Mouse (Mus musculus) layer of hippocampus, adult 8-10 months (tissue): ENCODE data around the gene Eef2k. TPM values are rescaled to one million over a fixed set of nuclear protein-coding genes. Genes with fewer than 3 reads are reported as not detected.
A peak's percentile ranks its signal among the peaks of the same experiment; 100 is the strongest.
"Not testable (repeated sequence)": the region's sequence is repeated elsewhere in the genome, so short reads cannot be mapped to it uniquely, and the experiment has no call there.

Source experiments
- DNase-seq, 2 experiments: peaks; one replicate each; pipeline ENCODE4 v3.0.0; 2022; ENCODE audit warnings: low spot score in 2 of 2
- total RNA-seq, 4 experiments: library from RNA; stranded (reverse); gene quantifications; 2 replicates each; pipeline ENCODE4 v1.2.4; 2022

Eef2k gene
- total RNA-seq, 4 experiments from 2014 or later: 28.4 to 35.9 (median 32.0) TPM

- DNase-seq: no peak
These were observed 91.1 kb downstream of the Eef2k start for GRCm38 (mm10) chr7:120933680-120934195.

- DNase-seq: peak in 1 of 2 experiments; percentile 34
These were observed 92.1 kb downstream of the Eef2k start for GRCm38 (mm10) chr7:120934716-120935115.

- DNase-seq: no peak
These were observed 93.9 kb downstream of the Eef2k start for GRCm38 (mm10) chr7:120936522-120936921.

- no peak for DNase-seq
These were observed 95.6 kb downstream of the Eef2k start for GRCm38 (mm10) chr7:120938206-120938605.

- DNase-seq: peak in 1 of 2 experiments; percentile 51
These were observed 97.7 kb downstream of the Eef2k start for GRCm38 (mm10) chr7:120940343-120940742.

- no peak for DNase-seq
These were observed 98.6 kb downstream of the Eef2k start for GRCm38 (mm10) chr7:120941214-120941613.

GRCm38 (mm10) chr7:120942506-120942905, 99.9 kb downstream of the Eef2k start:
- no peak for DNase-seq

GRCm38 (mm10) chr7:120943936-120944509, 101.4 kb downstream of the Eef2k start:
- DNase-seq: no peak

- not testable (repeated sequence) for DNase-seq
These were observed 111.0 kb downstream of the Eef2k start for GRCm38 (mm10) chr7:120953591-120953990.

Other genes with a start within 250 kb of the Eef2k start
- gene Uqcrc2, start 207.7 kb upstream of the Eef2k start, total RNA-seq: 100 to 1,000 TPM; 237 to 257 (median 241) TPM
- gene Pdzd9, start 172.5 kb upstream of the Eef2k start, total RNA-seq: under 1 TPM in 1 of 4 experiments, not detected in 3; 0.31 TPM
- 10 to 100 TPM; 76.4 to 84.5 (median 78.2) TPM for gene Mosmo, start 165.2 kb upstream of the Eef2k start, total RNA-seq
- gene Vwa3a, start 103.5 kb upstream of the Eef2k start, total RNA-seq: 10 to 100 TPM; 15.7 to 19.1 (median 17.9) TPM
- under 1 TPM in 1 of 4 experiments, not detected in 3; 0.33 TPM for gene Gm5737, start 30.5 kb upstream of the Eef2k start, total RNA-seq
- gene Polr3e, start 74.9 kb downstream of the Eef2k start, total RNA-seq: 10 to 100 TPM; 26.5 to 30.1 (median 29.6) TPM
- 1 to 10 TPM; 4.7 to 6.9 (median 4.9) TPM for gene Cdr2, start 139.5 kb downstream of the Eef2k start, total RNA-seq
- gene Mfsd13b, start 139.7 kb downstream of the Eef2k start, total RNA-seq: 1 to 10 TPM in 2 of 4 experiments, under 1 TPM in 2; 0.92 to 3.2 (median 1.4) TPM
- gene Mettl9, start 191.6 kb downstream of the Eef2k start, total RNA-seq: 10 to 100 TPM; 75.9 to 92.0 (median 87.8) TPM
- 1 to 10 TPM in 2 of 4 experiments, under 1 TPM in 2; 0.28 to 2.8 (median 0.99) TPM for gene Igsf6, start 231.7 kb downstream of the Eef2k start, total RNA-seq
- under 1 TPM; 0.19 to 0.51 (median 0.32) TPM for gene Otoa, start 238.8 kb downstream of the Eef2k start, total RNA-seq